Mouse (Mus musculus) brain, embryonic 14.5 days (tissue): ENCODE measurements around the gene Bricd5.

ENCODE experiments used
- CTCF ChIP-seq: fragments of 200-500 bp; IDR thresholded peaks from 2 replicates; pipeline ENCODE4 v1.5.1; 2012; ENCODE audit warnings: inconsistent platforms, mild to moderate bottlenecking, moderate library complexity, borderline replicate concordance; ENCODE audit not compliant: insufficient read depth, insufficient read length; ENCODE audit errors: extremely low read depth
- POLR2A ChIP-seq: fragments of 200-500 bp; IDR thresholded peaks from 2 replicates; pipeline ENCODE4 v1.6.1; 2012; ENCODE audit warnings: mild to moderate bottlenecking, inconsistent platforms, borderline replicate concordance; ENCODE audit not compliant: poor library complexity, insufficient read depth, insufficient read length, severe bottlenecking; ENCODE audit errors: extremely low read depth

DNA sequence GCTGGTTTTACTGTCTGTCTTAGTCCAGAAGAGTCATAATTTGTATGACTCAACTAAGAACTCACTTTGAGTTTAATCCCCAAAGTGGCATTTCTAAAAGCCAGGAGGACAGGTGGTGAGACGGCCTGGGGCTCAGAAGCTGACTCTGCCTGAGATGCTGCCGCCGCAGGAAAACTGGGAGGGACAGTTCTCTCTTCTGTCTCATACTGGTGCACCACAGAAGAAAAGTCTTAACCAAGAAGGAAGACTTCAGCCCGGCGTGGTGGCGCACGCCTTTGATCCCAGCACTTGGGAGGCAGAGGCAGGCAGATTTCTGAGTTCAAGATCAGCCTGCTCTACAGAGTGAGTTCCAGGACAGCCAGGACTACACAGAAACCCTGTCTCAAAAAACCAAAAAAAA, 47.8 kb upstream of the Bricd5 start:
- TF ChIP-seq CTCF, result no peak
- no peak for TF ChIP-seq POLR2A
